Mouse (Mus musculus) small intestine, adult 2 months (tissue): ENCODE data around the gene Krtap4-16.
"Not testable (repeated sequence)": the region's sequence is repeated elsewhere in the genome, so short reads cannot be mapped to it uniquely, and the experiment has no call there.

ENCODE experiments used
- CTCF ChIP-seq: fragments of 200-500 bp; IDR thresholded peaks from 2 replicates; pipeline ENCODE4 v1.5.1; 2012; ENCODE audit warnings: low read depth, mild to moderate bottlenecking, control low read depth, inconsistent platforms, low read length, moderate library complexity, mixed read lengths; ENCODE audit not compliant: insufficient replicate concordance, insufficient read length; ENCODE audit errors: extremely low read depth
- POLR2A ChIP-seq: fragments of 200-500 bp; IDR thresholded peaks from 2 replicates; pipeline ENCODE4 v1.6.1; 2012; ENCODE audit warnings: low read depth, mild to moderate bottlenecking, control low read depth, inconsistent platforms, low read length, moderate library complexity

GRCm38 (mm10) chr11:99873089-99873488, 21.7 kb upstream of the Krtap4-16 start, which contains the start of gene Krtap9-1:
- TF ChIP-seq CTCF, POLR2A: not testable (repeated sequence)
